Mouse (Mus musculus) G1E-ER4 (cell line): ENCODE data around the gene Rpl11. TPM values are rescaled to one million over a fixed set of nuclear protein-coding genes. Genes with fewer than 3 reads are reported as not detected.

Experiments used
- GATA1 ChIP-seq: IDR thresholded peaks from one replicate; pipeline ENCODE4 v1.8.0; 2012; ENCODE audit warnings: low read length, inconsistent platforms
- polyA plus RNA-seq: library from polyadenylated mRNA; stranded (reverse); fragments of >175 nt; gene quantifications from 2 replicates; pipeline ENCODE4 v1.2.3, GENCODE M21; 2012

Rpl11 gene
- polyA plus RNA-seq, 1 experiment: 1,675 TPM

DNA sequence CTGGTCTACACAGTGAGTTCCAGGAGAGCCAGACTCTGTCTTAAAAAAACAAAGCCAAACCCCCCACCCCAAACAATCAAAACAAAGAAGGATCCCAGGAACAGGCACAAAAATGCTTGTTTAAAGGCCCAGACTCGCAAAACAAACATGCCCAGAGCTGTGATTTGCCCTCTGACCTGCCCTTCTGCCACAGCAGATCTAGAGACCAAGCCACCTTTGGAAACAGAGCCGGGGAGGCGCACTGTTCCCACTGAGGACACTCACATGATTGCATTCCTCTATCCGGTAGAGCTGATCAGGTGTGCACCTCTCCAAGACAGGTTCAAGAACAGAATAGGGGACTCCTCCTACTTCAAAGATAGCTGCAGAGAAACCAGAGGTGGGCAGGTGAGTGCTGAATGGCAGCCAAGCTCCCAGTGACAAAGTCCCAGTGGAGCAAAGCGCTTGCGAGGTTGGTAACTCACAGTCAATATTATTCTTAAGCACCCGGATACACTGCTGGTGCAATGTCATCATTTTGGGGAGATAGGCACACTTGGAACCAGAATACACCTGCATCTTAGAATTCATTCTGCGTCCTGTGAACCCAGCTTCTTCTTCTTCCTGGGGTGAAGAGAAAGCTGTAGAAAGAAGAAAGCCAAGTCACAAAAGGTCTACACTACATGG is 44.3 kb downstream of the Rpl11 start:
- no peak for TF ChIP-seq GATA1

DNA sequence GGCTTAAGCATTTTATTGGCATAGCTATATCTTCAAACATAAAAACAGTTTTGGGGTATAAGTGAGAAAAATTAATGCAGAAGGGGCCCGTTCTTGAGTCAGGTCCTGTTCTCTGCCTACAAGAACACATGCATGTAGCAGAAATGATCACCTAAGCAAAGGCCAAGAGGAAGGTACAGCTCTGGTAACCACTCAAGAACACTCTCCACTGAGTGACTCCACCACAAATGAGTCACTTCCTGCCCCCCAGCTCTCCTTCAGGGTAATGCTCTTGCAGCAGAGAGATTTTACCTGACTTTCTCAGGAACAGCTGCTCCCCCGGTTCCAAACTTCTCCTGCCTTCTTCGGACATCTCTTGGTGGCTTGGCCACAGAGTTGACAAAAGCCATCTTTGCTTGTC is 46.4 kb downstream of the Rpl11 start:
- no peak for TF ChIP-seq GATA1

DNA sequence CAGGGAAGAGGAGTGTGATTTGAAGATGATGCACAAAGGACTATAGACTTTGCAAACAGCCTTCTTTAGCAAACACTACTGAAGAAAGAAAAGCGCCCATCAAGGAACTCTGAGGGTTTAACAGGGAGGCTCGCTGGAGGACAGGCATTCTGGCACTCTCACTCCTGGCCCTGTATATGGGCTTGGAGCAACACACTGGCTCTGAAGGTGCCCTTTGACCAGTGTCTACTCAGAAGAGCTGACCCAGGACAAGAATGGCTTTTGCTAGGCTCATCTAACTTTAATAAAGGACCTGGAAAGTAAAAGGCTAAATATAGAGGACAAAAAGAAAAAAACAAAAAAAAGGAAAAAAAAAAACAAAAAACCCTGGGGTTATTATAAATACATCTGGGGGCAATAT is 48.3 kb downstream of the Rpl11 start:
- no peak for TF ChIP-seq GATA1

DNA sequence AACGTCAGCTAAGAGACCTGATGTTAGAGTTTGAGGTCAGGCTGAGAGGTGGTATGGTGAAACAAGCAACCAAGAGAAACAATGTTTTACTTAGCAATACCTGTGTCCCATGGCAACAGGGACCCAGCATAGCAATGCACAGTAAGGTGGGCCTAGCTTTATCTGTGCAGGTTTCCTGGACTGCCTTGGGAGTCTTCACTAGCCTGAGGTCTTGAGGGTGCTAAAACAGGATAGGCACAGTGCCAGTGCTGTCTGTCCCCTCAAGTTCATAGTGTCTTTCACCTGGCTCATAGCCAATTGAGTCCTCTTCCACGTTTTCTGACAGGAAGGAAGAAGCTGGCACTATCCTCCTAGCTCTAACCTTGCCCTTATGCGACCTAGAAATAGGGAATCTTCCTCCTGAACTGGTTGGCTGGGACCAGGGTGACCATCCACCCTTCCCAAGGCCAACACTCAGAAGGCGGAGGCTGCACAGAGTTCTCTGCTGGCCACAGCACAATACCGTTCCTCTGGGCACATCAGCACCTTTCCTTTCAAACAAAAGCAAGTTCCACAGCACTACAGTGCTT is 49.0 kb downstream of the Rpl11 start:
- TF ChIP-seq GATA1: no peak

DNA sequence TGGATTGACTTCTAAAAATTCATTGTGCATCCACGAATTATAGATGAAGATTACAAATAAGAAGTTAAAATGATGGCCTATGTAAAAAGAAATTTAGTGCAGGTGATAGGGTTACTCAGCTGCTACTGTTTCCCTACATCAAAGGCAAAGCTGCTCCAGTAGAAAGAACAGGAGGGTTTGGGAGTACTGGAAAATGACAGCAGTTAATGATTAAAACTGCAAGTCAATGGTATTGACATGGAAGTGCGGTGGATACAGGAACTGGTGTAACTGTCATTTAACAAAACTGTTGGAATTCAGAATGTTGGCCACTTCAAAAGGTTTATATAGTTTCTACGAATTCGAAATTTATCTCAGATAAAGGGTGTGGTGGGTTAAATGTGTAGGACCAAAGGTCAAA is 58.1 kb downstream of the Rpl11 start:
- TF ChIP-seq GATA1: no peak

DNA sequence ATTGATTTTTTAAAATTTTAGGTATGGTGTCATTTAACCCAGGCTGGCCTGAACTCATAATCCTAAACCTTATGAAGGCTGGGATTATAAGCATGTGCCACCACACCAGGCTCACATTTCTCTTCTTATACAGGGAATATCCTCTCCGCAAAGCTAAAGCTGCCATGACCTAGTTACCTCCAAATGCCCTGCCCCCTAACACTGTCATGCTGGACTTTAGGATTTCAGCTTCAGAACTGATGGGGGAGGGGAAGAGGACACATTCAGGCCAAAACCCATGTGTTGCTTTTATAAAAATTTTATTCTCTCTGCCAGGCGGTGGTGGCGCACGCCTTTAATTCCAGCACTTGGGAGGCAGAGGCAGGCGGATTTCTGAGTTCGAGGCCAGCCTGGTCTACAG is 59.3 kb downstream of the Rpl11 start:
- TF ChIP-seq GATA1: no peak

DNA sequence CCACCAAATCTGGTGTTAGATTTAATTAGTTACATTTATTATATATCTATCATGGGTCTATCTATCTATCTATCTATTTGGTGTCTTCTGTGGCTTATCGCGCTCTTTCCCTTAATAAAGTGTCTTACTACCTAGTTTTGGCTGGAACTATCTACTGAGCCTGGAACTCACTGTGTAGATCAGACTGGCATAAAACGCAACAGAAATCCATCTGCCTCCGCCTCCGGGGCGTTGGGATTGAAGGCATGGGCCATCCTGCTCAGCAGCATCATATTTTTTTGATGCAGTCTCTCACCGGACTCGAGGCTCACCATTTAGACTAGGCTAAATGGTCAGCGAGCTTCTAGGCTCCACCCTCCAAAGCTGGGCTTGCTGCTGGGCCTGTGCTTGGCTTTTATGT is 65.5 kb downstream of the Rpl11 start:
- TF ChIP-seq GATA1: no peak

DNA sequence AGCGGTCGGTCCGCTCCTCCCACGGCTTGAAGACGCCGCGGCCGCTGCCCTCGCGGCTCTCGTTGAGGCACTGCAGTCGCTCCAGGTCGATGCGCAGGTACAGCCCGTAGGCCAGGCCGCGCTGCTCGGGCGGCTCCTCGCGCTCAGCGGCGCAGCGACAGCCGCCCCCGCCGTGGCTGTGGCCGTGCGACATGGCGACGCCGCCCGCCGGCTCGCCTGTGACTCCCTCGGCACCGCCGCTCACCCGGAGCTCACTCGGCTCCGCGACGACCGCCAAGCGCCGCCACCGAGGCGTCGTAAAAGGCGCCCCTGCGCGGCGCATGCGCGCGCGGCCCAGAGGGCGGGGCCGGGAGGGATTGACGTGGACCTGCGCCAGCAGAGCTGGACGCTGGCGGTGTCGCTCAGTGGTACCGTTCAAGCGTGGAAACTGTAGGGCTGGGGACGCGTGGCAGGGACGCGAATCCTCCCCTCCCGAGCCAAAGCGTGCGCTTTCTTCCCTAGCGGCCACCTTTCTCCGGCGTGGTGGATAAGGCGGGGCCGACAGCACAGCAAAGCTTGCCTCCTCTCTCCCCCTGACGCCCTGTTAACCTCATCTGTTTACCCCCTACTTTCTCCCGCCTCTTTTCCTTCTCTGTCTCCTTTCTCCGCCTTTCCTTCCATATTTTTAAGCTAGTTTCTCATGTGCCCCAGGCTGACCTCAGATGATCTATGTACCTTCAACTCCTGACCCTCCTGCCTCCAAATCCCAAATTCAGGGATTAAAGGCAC is 66.1 kb downstream of the Rpl11 start, which contains the start of gene Pithd1:
Gene Pithd1 (minus strand): TSS at position 322 of the 768 bp plus-strand sequence.
- no peak for TF ChIP-seq GATA1

DNA sequence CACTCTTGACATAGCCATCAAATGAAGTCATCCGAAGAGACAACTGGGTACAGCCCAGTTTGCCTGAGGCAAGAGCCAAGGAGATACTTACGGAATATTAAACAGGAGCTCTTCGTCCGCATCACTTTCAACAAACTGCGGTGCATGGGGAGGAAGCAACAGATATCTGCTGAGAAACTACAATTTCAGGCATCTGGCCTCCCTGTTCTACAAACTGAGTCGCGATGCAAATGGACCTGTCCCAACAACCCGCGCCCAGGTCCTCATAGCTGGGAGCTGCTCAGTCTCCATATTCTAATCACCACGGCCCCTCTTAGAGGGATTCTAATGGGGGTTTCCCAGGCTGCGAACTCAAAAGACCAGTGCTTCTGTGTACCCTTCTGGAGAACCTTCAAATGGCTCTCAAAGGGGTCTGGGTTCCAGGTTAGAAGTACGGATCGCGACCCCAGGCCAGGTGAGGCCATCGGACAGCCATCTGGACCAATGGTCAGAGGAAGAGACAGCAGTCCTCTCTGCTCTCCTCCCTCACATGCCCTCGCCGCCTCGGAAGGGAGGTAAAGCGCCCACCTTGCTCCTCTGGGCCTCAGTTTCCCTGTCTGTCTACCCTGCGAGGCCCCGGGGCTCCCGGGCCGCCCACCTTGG is 66.8 kb downstream of the Rpl11 start:
- TF ChIP-seq GATA1: no peak

DNA sequence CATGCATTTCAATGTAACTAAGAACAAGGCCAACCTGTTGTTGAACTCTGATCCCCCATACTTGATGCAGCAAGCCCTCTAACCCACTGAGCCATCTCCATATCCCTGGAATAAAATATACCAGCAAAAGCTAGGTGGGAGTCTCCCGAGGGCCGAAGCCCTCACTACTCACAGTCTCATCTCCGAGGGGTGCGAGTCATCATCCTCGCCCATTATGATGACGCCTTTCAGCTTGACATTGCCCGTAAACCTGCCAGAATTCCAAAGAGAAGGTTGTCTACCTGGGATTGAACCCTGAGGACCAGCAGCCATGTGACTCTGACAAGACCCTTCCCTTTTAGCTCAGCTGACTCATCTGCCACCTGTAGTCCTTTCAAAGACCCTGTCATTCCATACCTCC is 67.5 kb downstream of the Rpl11 start:
- no peak for TF ChIP-seq GATA1

DNA sequence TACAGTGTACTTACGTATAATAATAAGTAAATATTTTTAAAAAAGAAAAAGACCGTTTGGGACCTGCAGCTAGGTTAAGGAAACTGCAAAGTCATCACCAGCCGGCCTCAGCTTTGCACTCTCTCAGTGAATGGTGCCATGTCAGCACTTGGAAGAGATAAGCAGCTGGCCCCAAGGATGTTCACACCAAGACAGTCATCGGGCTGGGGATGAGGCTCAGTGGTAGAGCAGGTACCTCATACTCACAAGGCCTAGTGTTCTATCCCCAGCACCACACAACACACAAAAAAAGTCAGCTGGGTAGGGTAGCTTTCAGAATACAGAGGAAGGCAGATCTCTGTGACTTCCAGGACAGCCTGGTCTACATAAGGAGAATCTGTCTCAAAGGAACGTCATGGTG is 68.0 kb downstream of the Rpl11 start:
- TF ChIP-seq GATA1: no peak

DNA sequence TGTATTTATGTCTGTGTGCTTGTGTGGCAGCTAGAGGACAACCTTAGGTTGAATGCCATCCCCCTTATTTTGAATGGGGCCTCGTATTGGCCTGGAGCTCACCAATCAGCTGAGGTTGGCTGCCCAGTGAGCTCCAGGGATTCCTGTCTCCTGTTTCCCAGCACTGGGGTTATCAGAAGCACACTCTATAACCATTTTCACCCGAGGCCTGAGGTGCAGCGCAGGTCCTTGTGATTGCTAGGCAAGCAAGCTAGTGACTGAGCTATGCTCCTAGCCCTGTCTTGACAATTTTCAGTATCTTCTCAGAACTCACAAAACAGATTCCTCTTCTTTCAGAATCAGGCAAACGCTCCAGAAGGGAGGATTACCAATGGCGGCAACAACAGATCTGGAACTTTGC is 68.7 kb downstream of the Rpl11 start:
- no peak for TF ChIP-seq GATA1

DNA sequence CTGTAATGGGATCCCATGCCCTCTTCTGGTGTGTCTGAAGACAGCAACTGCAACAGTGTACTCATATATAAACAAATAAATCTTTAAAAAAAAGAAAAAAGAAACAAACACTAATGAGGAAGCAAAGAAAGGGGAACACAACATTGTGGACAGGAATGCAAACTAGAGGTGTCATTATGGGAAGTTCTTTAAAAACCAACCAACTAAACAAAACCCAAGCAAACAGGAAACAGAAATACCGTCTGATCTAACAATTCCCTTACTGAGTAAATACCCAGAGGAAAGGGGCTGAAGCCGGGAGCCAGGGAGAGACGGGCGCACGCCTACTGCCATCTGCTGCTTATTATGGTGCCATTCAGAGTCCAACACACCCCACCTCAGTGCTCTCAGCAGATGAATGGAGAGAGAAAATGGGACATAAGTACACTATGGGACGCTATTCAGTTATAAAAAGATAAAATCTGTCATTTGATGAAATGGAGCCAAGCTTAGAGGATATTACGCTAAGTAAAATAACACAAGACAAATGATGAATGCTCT is 71.6 kb downstream of the Rpl11 start:
- no peak for TF ChIP-seq GATA1

Other genes with a start within 250 kb of the Rpl11 start
- gene Srsf10, start 197.7 kb downstream of the Rpl11 start, polyA plus RNA-seq: 358 and 475 TPM in 2 replicates
- gene Pnrc2, start 179.6 kb downstream of the Rpl11 start, polyA plus RNA-seq: 7.3 and 10.5 TPM in 2 replicates
- 2.2 and 2.7 TPM in 2 replicates for gene Cnr2, start 158.0 kb downstream of the Rpl11 start, polyA plus RNA-seq
- gene Fuca1, start 132.7 kb downstream of the Rpl11 start, polyA plus RNA-seq: 12.6 and 12.7 TPM in 2 replicates
- gene Hmgcl, start 107.0 kb downstream of the Rpl11 start, polyA plus RNA-seq: 34.3 and 39.4 TPM in 2 replicates
- 25.8 and 31.1 TPM in 2 replicates for gene Gale, start 89.7 kb downstream of the Rpl11 start, polyA plus RNA-seq
- 245 and 299 TPM in 2 replicates for gene Lypla2, start 80.8 kb downstream of the Rpl11 start, polyA plus RNA-seq
- gene Pithd1, start 66.2 kb downstream of the Rpl11 start, polyA plus RNA-seq: 86.7 and 109 TPM in 2 replicates
- 7.7 and 8.3 TPM in 2 replicates for gene Eloa, start 31.7 kb downstream of the Rpl11 start, polyA plus RNA-seq
- gene Id3, start 90.1 kb upstream of the Rpl11 start, polyA plus RNA-seq: 0.08 and 0.11 TPM in 2 replicates
- 42.9 and 49.6 TPM in 2 replicates for gene E2f2, start 119.0 kb upstream of the Rpl11 start, polyA plus RNA-seq
- gene Asap3, start 152.9 kb upstream of the Rpl11 start, polyA plus RNA-seq: 0.04 and 0.08 TPM in 2 replicates
- gene Tcea3, start 194.3 kb upstream of the Rpl11 start, polyA plus RNA-seq: 0.14 and 0.36 TPM in 2 replicates
- 4.2 and 4.8 TPM in 2 replicates for gene Zfp46, start 231.3 kb upstream of the Rpl11 start, polyA plus RNA-seq